Mouse (Mus musculus) left cerebral cortex, postnatal 25 days (tissue): ENCODE results near the gene Gm10721. TPM values are rescaled to one million over a fixed set of nuclear protein-coding genes. Genes with fewer than 3 reads are reported as not detected.
"Not testable (repeated sequence)": the region's sequence is repeated elsewhere in the genome, so short reads cannot be mapped to it uniquely, and the experiment has no call there.

ENCODE experiments used
- DNase-seq, 2 experiments: peaks; one replicate each; pipeline ENCODE4 v3.0.0; 2022; ENCODE audit warnings: low spot score in 2 of 2, mixed read lengths in 1 of 2
- intact Hi-C: fragments of 180-260 bp; cut with DNase I; formaldehyde crosslinking; loops from one replicate; pipeline ENCODE4 v1.15.1; 2025
- total RNA-seq, 2 experiments: library from RNA; stranded (reverse); gene quantifications; 2 replicates each; pipeline ENCODE4 v1.2.3; 2021

Gene Gm10721
- total RNA-seq = not detected

- DNase-seq, intact Hi-C loops: not testable (repeated sequence)
Observed at GRCm38 (mm10) chr9:3012733-3013279, at the start of gene Gm10721. TSS of gene Gm10721 (plus strand) at chr9:3013140.

- intact Hi-C loops = not testable (repeated sequence)
- DNase-seq = peak; percentile 16 to 40
Observed at GRCm38 (mm10) chr9:3000445-3000972, 12.4 kb upstream of the Gm10721 start, which contains the start of gene Gm10722. TSS of gene Gm10722 (plus strand) at chr9:3000922.

DNA sequence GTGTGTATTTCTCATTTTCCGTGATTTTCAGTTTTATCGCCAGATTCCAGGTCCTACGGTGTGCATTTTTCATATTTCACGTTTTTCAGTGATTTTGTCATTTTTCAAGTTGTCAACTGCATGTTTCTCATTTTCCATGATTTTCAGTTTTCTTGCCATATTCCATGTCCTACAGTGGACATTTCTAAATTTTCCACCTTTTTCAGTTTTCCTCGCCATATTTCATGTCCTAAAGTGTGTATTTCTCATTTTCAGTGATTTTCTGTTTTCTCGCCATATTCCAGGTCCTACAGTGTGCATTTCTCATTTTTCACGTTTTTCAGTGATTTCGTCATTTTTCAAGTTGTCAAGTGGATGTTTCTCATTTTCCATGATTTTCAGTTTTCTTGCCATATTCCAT, 11.9 kb upstream of the Gm10721 start:
- intact Hi-C loops = not testable (repeated sequence)
- peak; percentile 28 to 30 for DNase-seq

DNA sequence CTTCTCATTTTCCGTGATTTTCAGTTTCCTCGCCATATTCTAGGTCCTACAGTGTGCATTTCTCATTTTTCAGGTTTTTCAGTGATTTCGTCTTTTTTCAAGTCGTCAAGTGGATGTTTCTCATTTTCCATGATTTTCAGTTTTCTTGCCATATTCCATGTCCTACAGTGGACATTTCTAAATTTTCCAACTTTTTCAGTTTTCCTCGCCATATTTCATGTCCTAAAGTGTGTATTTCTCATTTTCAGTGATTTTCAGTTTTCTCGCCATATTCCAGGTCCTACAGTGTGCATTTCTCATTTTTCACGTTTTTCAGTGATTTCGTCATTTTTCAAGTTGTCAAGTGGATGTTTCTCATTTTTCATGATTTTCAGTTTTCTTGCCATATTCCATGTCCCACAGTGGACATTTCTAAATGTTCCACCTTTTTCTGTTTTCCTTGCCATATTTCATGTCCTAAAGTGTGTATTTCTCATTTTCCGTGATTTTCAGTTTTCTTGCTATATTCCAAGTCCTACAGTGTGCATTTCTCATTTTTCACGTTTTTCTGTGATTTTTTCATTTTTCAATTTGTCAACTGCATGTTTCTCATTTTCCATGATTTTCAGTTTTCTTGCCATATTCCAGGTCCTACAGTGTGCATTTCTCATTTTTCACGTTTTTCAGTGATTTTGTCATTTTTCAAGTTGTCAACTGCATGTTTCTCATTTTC, 10.8 kb upstream of the Gm10721 start:
- peak; percentile 100 for DNase-seq
- intact Hi-C loops = not testable (repeated sequence)

DNA sequence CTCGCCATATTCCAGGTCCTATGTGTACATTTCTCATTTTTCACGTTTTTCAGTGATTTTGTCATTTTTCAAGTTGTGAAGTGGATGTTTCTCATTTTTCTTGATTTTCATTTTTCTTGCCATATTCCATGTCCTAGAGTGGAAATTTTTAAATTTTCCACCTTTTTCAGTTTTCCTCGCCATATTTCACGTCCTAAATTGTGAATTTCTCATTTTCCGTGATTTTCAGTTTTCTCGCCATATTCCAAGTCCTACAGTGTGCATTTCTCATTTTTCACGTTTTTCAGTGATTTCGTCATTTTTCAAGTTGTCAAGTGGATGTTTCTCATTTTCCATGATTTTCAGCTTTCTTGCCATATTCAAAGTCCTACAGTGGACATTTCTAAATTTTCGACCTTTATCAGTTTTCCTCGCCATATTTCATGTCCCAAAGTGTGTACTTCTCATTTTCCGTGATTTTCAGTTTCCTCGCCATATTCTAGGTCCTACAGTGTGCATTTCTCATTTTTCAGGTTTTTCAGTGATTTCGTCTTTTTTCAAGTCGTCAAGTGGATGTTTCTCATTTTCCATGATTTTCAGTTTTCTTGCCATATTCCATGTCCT, 10.0 kb upstream of the Gm10721 start, which contains the start of gene Gm11168:
TSS of gene Gm11168 (plus strand) at position 553 of the 603 bp plus-strand sequence.
- intact Hi-C loops, DNase-seq: not testable (repeated sequence)

- DNase-seq, intact Hi-C loops: not testable (repeated sequence)
Observed at GRCm38 (mm10) chr9:3006179-3006578, 6.8 kb upstream of the Gm10721 start.

GRCm38 (mm10) chr9:3006636-3007035, 6.3 kb upstream of the Gm10721 start:
- intact Hi-C loops = not testable (repeated sequence)
- DNase-seq = peak; percentile 98

DNA sequence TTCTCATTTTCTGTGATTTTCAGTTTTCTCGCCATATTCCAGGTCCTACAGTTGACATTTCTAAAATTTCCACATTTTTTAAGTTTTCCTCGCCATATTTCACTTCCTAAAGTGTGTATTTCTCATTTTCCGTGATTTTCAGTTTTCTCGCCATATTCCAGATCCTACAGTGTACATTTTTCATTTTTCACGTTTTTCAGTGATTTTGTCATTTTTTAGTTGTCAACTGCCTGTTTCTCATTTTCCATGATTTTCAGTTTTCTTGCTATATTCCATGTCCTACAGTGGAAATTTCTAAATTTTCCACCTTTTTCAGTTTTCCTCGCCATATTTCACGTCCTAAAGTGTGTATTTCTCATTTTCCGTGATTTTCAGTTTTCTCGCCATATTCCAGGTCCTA, 5.7 kb upstream of the Gm10721 start:
- DNase-seq, intact Hi-C loops: not testable (repeated sequence)

- intact Hi-C loops, DNase-seq: not testable (repeated sequence)
Observed at GRCm38 (mm10) chr9:3009331-3009730, 3.6 kb upstream of the Gm10721 start.

DNA sequence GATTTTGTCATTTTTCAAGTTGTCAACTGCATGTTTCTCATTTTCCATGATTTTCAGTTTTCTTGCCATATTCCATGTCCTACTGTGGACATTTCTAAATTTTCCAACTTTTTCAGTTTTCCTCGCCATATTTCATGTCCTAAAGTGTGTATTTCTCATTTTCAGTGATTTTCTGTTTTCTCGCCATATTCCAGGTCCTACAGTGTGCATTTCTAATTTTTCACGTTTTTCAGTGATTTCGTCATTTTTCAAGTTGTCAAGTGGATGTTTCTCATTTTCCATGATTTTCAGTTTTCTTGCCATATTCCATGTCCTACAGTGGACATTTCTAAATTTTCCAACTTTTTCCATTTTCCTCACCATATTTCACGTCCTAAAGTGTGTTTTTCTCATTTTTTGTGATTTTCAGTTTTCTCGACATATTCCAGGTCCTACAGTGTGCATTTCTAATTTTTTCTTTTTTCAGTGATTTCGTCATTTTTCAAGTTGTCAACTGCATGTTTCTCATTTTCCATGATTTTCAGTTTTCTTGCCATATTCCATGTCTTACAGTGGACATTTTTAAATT, 802 bp upstream of the Gm10721 start:
- intact Hi-C loops, DNase-seq: not testable (repeated sequence)

DNA sequence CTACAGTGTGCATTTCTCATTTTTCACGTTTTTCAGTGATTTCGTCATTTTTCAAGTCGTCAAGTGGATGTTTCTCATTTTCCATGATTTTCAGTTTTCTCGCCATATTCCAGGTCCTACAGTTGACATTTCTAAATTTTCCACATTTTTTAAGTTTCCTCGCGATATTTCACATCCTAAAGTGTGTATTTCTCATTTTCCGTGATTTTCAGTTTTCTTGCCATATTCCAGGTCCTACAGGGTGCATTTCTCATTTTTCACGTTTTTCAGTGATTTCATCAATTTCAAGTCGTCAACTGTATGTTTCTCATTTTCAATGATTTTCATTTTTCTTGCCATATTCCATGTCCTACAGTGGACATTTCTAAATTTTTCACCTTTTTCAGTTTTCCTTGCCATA, 2.4 kb downstream of the Gm10721 start, which contains the start of gene Gm10720:
TSS of gene Gm10720 (plus strand) at position 301 of the 400 bp plus-strand sequence.
- intact Hi-C loops = not testable (repeated sequence)

DNA sequence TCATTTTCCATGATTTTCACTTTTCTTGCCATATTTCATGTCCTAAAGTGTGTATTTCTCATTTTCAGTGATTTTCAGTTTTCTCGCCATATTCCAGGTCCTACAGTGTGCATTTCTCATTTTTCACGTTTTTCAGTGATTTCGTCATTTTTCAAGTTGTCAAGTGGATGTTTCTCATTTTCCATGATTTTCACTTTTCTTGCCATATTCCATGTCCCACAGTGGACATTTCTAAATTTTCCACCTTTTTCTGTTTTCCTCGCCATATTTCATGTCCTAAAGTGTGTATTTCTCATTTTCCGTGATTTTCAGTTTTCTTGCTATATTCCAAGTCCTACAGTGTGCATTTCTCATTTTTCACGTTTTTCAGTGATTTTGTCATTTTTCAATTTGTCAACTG, 3.0 kb downstream of the Gm10721 start:
- DNase-seq, intact Hi-C loops: not testable (repeated sequence)

More for the DNA sequence above, 2.4 kb downstream of the Gm10721 start, which contains the start of gene Gm10720:
- DNase-seq = not testable (repeated sequence)

DNA sequence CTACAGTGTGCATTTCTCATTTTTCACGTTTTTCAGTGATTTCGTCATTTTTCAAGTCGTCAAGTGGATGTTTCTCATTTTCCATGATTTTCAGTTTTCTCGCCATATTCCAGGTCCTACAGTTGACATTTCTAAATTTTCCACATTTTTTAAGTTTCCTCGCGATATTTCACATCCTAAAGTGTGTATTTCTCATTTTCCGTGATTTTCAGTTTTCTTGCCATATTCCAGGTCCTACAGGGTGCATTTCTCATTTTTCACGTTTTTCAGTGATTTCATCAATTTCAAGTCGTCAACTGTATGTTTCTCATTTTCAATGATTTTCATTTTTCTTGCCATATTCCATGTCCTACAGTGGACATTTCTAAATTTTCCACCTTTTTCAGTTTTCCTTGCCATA, 4.2 kb downstream of the Gm10721 start, which contains the start of gene Gm10719:
TSS of gene Gm10719 (plus strand) at position 301 of the 400 bp plus-strand sequence.
- intact Hi-C loops, DNase-seq: not testable (repeated sequence)

- intact Hi-C loops = not testable (repeated sequence)
- DNase-seq = peak; percentile 23 to 74
Observed at GRCm38 (mm10) chr9:3018944-3019343, 6.0 kb downstream of the Gm10721 start.

DNA sequence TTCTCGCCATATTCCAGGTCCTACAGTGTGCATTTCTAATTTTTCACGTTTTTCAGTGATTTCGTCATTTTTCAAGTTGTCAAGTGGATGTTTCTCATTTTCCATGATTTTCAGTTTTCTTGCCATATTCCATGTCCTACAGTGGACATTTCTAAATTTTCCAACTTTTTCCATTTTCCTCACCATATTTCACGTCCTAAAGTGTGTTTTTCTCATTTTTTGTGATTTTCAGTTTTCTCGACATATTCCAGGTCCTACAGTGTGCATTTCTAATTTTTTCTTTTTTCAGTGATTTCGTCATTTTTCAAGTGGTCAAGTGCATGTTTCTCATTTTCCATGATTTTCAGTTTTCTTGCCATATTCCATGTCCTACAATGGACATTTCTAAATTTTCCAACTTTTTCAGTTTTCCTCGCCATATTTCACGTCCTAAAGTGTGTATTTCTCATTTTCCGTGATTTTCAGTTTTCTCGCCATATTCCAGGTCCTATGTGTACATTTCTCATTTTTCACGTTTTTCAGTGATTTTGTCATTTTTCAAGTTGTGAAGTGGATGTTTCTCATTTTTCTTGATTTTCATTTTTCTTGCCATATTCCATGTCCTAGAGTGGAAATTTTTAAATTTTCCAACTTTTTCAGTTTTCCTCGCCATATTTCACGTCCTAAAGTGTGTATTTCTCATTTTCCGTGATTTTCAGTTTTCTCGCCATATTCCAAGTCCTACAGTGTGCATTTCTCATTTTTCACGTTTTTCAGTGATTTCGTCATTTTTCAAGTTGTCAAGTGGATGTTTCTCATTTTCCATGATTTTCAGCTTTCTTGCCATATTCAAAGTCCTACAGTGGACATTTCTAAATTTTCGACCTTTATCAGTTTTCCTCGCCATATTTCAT, 7.1 kb downstream of the Gm10721 start:
- intact Hi-C loops = not testable (repeated sequence)
- peak; percentile 61 to 73 for DNase-seq

- DNase-seq = peak; percentile 78 to 86
- intact Hi-C loops = not testable (repeated sequence)
Observed at GRCm38 (mm10) chr9:3022316-3023008, 9.5 kb downstream of the Gm10721 start.

DNA sequence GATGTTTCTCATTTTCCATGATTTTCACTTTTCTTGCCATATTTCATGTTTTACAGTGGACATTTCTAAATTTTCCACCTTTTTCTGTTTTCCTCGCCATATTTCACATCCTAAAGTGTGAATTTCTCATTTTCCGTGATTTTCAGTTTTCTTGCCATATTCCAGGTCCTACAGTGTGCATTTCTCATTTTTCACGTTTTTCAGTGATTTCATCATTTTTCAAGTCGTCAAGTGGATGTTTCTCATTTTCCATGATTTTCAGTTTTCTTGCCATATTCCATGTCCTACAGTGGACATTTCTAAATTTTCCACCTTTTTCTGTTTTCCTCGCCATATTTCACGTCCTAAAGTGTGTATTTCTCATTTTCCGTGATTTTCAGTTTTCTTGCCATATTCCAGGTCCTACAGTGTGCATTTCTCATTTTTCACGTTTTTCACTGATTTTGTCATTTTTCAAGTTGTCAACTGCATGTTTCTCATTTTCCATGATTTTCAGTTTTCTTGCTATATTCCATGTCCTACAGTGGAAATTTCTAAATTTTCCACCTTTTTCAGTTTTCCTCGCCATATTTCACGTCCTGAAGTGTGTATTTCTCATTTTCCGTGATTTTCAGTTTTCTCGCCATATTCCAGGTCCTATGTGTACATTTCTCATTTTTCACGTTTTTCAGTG, 10.5 kb downstream of the Gm10721 start, which contains the start of gene Gm10718:
TSS of gene Gm10718 (plus strand) at position 236 of the 673 bp plus-strand sequence.
- peak; percentile 12 to 42 for DNase-seq
- intact Hi-C loops = not testable (repeated sequence)
